Mouse (Mus musculus): ENCODE data around the gene Rtn4ip1. TPM values are rescaled to one million over a fixed set of nuclear protein-coding genes. Genes with fewer than 3 reads are reported as not detected.

Rtn4ip1 gene
- polyA plus RNA-seq, 1 experiment from 2014 or later: 18.8 TPM

GRCm38 (mm10) chr10:44003551-44004151 lies 102.0 kb downstream of the Rtn4ip1 start:
- DNase-seq (ENCODE audit: low spot score, missing footprints) (peak; percentile 94), ATAC-seq (ENCODE audit: low FRiP score) (peak; percentile 31; the same call in 1 of the 2 replicates)
- Histone ChIP-seq H3K36me3 (ENCODE audit: control insufficient read depth, insufficient read depth, low read length) (no peaks in the 10 kb centered on the region), H3K4me2 (peak overlapping the region; percentile 51), H3K27me3 (ENCODE audit: control insufficient read depth, insufficient read depth, low read length) (peaks cover 57% of the 10 kb centered on the region), H3K9me3 (ENCODE audit: control insufficient read depth, low read length) (no peaks in the 10 kb centered on the region), H3K4me1 (ENCODE audit: control insufficient read depth, insufficient read depth, low read length) (peaks cover 13% of the 10 kb centered on the region), H3K9ac (ENCODE audit: low read length) (no peak overlapping the region), H3K27ac (ENCODE audit: low read depth, low read length) (no peak overlapping the region), H3K4me3 (ENCODE audit: low read depth, low read length) (peak overlapping the region; percentile 40)
- under 1% methylated on average over 67 of the region's 68 CpGs for WGBS

GRCm38 (mm10) chr10:44004221-44004751 lies 102.7 kb downstream of the Rtn4ip1 start:
- H3K36me3 ChIP-seq (ENCODE audit: control insufficient read depth, insufficient read depth, low read length): no peaks in the 10 kb centered on the region
- no peak overlapping the region for H3K9ac ChIP-seq (ENCODE audit: low read length)
- H3K27ac ChIP-seq (ENCODE audit: low read depth, low read length): no peak overlapping the region
- peak; percentile 94 for DNase-seq (ENCODE audit: low spot score, missing footprints)
- H3K27me3 ChIP-seq (ENCODE audit: control insufficient read depth, insufficient read depth, low read length): peaks cover 57% of the 10 kb centered on the region
- under 1% methylated on average over 32 of the region's 33 CpGs for WGBS
- peaks cover 13% of the 10 kb centered on the region for H3K4me1 ChIP-seq (ENCODE audit: control insufficient read depth, insufficient read depth, low read length)
- H3K9me3 ChIP-seq (ENCODE audit: control insufficient read depth, low read length): no peaks in the 10 kb centered on the region
- H3K4me2 ChIP-seq: peak overlapping the region; percentile 51
- H3K4me3 ChIP-seq (ENCODE audit: low read depth, low read length): peak overlapping the region; percentile 40
- ATAC-seq (ENCODE audit: low FRiP score): peak; percentile 40; the same call in 1 of the 2 replicates

- Histone ChIP-seq H3K27ac (ENCODE audit: low read depth, low read length) (no peak overlapping the region), H3K36me3 (ENCODE audit: control insufficient read depth, insufficient read depth, low read length) (no peaks in the 10 kb centered on the region), H3K4me3 (ENCODE audit: low read depth, low read length) (peak overlapping the region; percentile 20; the same call in 1 of the 2 replicates), H3K9me3 (ENCODE audit: control insufficient read depth, low read length) (no peaks in the 10 kb centered on the region), H3K27me3 (ENCODE audit: control insufficient read depth, insufficient read depth, low read length) (peaks cover 57% of the 10 kb centered on the region), H3K4me1 (ENCODE audit: control insufficient read depth, insufficient read depth, low read length) (peaks cover 13% of the 10 kb centered on the region), H3K9ac (ENCODE audit: low read length) (no peak overlapping the region), H3K4me2 (peak overlapping the region; percentile 43)
- ATAC-seq (ENCODE audit: low FRiP score) (peak; percentile 39), DNase-seq (ENCODE audit: low spot score, missing footprints) (peak; percentile 93)
- 2% methylated on average over 40 of the region's 40 CpGs for WGBS
Measured at GRCm38 (mm10) chr10:44005677-44006641, 104.4 kb downstream of the Rtn4ip1 start.

Other genes with a start within 250 kb of the Rtn4ip1 start
- 26.0 and 30.0 TPM in 2 replicates for gene Qrsl1, start 62 bp upstream of the Rtn4ip1 start, polyA plus RNA-seq (2014; fragmentation: Nextera tagmentation; extraction: Ambion mirVana)
- gene Crybg1, start 247.0 kb downstream of the Rtn4ip1 start, polyA plus RNA-seq (2014; fragmentation: Nextera tagmentation; extraction: Ambion mirVana): 0.27 and 0.34 TPM in 2 replicates

All from midbrain, embryonic 11.5 days (tissue).